Mouse (Mus musculus): Measurements from ENCODE around the gene Gjb4.

- TF ChIP-seq MYOD1 (IDR thresholded peaks at IDR 0.05; ENCODE audit: control insufficient read depth, insufficient read length, low read depth) (no peak), CEBPB (IDR thresholded peaks at IDR 0.05; ENCODE audit: low read depth) (no peak), MAX (IDR thresholded peaks at IDR 0.05) (no peak), CTCF (IDR thresholded peaks at IDR 0.05; ENCODE audit: control insufficient read depth, insufficient read depth, insufficient read length) (no peak)
These were observed 39.3 kb downstream of the Gjb4 start for GRCm38 (mm10) chr4:127314585-127314984.
